Mouse (Mus musculus) ES-E14 (cell line): ENCODE measurements around the gene Bcr.

Experiments used
- CHD2 ChIP-seq: IDR thresholded peaks from 2 replicates; pipeline ENCODE4 v1.6.1; 2014; ENCODE audit warnings: mild to moderate bottlenecking, low read depth, low read length, inconsistent platforms
- HCFC1 ChIP-seq: IDR thresholded peaks from 2 replicates; pipeline ENCODE4 v1.6.1; 2012; ENCODE audit warnings: low read length, inconsistent platforms, borderline replicate concordance; ENCODE audit not compliant: insufficient read depth
- MAFK ChIP-seq: IDR thresholded peaks from 2 replicates; pipeline ENCODE4 v1.6.1; 2014; ENCODE audit warnings: mild to moderate bottlenecking, low read depth, low read length, inconsistent platforms; ENCODE audit not compliant: insufficient read depth
- ZNF384 ChIP-seq: IDR thresholded peaks from 2 replicates; pipeline ENCODE4 v1.6.1; 2012; ENCODE audit warnings: low read depth, low read length, inconsistent platforms

DNA sequence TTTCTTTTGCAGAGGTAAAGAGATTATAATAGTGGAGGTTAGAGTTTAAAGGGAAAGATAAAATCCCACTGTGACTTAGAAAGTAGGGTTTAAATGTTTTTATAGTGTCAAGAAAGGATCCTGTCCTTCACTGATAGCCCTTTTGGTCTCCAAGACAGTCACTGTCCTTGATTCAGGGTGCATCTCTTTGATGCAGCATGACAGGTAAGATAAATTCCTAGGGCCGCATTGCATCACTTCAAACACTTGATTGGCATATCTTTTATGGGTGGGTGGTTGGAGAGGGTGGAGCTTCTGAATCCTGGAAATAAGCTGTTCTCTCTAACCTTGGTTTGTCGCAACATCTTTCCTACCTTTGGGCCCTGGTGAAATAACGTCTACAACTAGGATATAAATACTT, 167.0 kb downstream of the Bcr start:
- TF ChIP-seq HCFC1 (no peak), CHD2 (no peak), MAFK (no peak), ZNF384 (no peak)
